Mouse (Mus musculus): ENCODE measurements around the gene Sox1.

DNA sequence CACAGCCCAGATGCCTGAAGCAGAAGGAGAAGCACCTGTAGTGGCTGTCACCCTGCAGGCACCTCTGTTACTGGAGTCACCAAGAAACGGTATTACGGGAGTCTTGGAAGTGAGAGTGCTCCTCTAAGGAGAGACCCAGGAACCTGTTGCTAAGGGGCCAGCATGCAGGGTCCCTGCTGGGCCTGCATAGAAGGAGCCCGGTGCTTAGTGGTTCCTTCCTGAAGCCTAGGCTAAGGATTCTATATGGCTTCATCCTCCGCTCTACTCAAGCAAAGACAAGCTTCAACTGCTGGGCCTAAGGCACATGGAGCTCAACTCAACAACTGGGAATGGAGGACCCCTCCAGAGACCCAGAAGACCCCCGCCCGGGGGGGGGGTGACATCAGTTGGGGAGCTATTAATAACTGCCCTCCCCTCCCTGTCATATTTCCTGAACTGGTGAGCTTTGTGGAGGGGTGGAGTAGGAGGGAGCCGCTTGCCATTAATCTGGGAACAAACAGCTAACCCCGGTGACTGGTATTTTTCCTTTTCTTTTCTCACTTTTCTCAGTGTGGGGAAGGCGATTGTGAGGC lies 34.6 kb downstream of the Sox1 start:
- no peak for TF ChIP-seq GATA1 (IDR thresholded peaks at IDR 0.05; ENCODE audit: borderline replicate concordance, low read length)
- no peak for TF ChIP-seq FLI1 (IDR thresholded peaks at IDR 0.05; ENCODE audit: low read length)

Data from megakaryocyte, embryonic 14.5 days (primary cell).